Mouse (Mus musculus) heart, embryonic 14.5 days (tissue): Measurements from ENCODE around the gene Naa10. TPM values are rescaled to one million over a fixed set of nuclear protein-coding genes. Genes with fewer than 3 reads are reported as not detected.

Experiments used
- ATAC-seq: fragments of 200-750 bp; cut with Nextera tagmentation; 2 replicates; pipeline ENCODE4 v1.8.0; 2017; ENCODE audit warnings: low read depth, moderate TSS enrichment; ENCODE audit not compliant: insufficient number of reproducible peaks, insufficient read depth, low FRiP score
- H3K27ac ChIP-seq, 2 experiments: fragments of 200-500 bp in 1 of 2; fragments of 300-500 bp in 1 of 2; sonication (generic) in 1 of 2; replicated peaks in 1 of 2; 2 replicates each; pipeline ENCODE4 v1.5.1; 2012 to 2014; ENCODE audit warnings: low read depth in 2 of 2, low read length in 2 of 2, control low read depth in 1 of 2, mild to moderate bottlenecking in 1 of 2, mixed read lengths in 1 of 2; ENCODE audit not compliant: control insufficient read depth in 1 of 2, insufficient read depth in 1 of 2
- H3K27me3 ChIP-seq: fragments of 300-500 bp; sonication (generic); 2 replicates; pipeline ENCODE4 v1.6.1; 2014; ENCODE audit warnings: mild to moderate bottlenecking, low read length, control low read depth; ENCODE audit not compliant: control insufficient read depth, insufficient read depth
- H3K36me3 ChIP-seq: fragments of 300-500 bp; sonication (generic); 2 replicates; pipeline ENCODE4 v1.6.1; 2014; ENCODE audit warnings: mild to moderate bottlenecking, control low read depth, low read length, mixed read lengths; ENCODE audit not compliant: control insufficient read depth, insufficient read depth
- H3K4me1 ChIP-seq, 2 experiments: fragments of 200-500 bp in 1 of 2; fragments of 300-500 bp in 1 of 2; sonication (generic) in 1 of 2; 2 replicates each; pipeline ENCODE4 v1.6.1; 2012 to 2014; ENCODE audit warnings: low read length in 2 of 2, control low read depth in 1 of 2, mixed read lengths in 1 of 2; ENCODE audit not compliant: control insufficient read depth in 2 of 2, insufficient read depth in 2 of 2
- H3K4me2 ChIP-seq: fragments of 300-500 bp; sonication (generic); 2 replicates; pipeline ENCODE4 v1.6.1; 2014; ENCODE audit warnings: mild to moderate bottlenecking, low read length
- H3K4me3 ChIP-seq, 2 experiments: fragments of 200-500 bp in 1 of 2; fragments of 300-500 bp in 1 of 2; sonication (generic) in 1 of 2; 2 replicates each; pipeline ENCODE4 v1.5.1; 2012 to 2014; ENCODE audit warnings: low read length in 2 of 2, mild to moderate bottlenecking in 2 of 2, control low read depth in 1 of 2, low read depth in 1 of 2, moderate library complexity in 1 of 2; ENCODE audit not compliant: control insufficient read depth in 1 of 2, insufficient read depth in 1 of 2
- H3K9ac ChIP-seq: fragments of 300-500 bp; sonication (generic); 2 replicates; pipeline ENCODE4 v1.6.1; 2014; ENCODE audit warnings: mild to moderate bottlenecking, low read length
- H3K9me3 ChIP-seq: fragments of 300-500 bp; sonication (generic); 2 replicates; pipeline ENCODE4 v1.6.1; 2016; ENCODE audit warnings: low read length, control low read depth; ENCODE audit not compliant: control insufficient read depth
- WGBS: fragments of 180-500 bp; shearing (Covaris S2); extraction: QIAGEN DNeasy Blood & Tissue Kit; methylation state at CpG from one replicate; pipeline ENCODE4 v1.1.7; 2014; 5-methylcytosine and 5-hydroxymethylcytosine counted together
- polyA plus RNA-seq: library from polyadenylated mRNA; unstranded; fragments of >200 nt; fragmentation: Nextera tagmentation; extraction: Ambion mirVana; gene quantifications from 2 replicates; pipeline ENCODE4 v1.2.1, GENCODE M21; 2014

The Naa10 gene
- polyA plus RNA-seq, 1 experiment from 2014 or later, result 84.8 TPM

DNA sequence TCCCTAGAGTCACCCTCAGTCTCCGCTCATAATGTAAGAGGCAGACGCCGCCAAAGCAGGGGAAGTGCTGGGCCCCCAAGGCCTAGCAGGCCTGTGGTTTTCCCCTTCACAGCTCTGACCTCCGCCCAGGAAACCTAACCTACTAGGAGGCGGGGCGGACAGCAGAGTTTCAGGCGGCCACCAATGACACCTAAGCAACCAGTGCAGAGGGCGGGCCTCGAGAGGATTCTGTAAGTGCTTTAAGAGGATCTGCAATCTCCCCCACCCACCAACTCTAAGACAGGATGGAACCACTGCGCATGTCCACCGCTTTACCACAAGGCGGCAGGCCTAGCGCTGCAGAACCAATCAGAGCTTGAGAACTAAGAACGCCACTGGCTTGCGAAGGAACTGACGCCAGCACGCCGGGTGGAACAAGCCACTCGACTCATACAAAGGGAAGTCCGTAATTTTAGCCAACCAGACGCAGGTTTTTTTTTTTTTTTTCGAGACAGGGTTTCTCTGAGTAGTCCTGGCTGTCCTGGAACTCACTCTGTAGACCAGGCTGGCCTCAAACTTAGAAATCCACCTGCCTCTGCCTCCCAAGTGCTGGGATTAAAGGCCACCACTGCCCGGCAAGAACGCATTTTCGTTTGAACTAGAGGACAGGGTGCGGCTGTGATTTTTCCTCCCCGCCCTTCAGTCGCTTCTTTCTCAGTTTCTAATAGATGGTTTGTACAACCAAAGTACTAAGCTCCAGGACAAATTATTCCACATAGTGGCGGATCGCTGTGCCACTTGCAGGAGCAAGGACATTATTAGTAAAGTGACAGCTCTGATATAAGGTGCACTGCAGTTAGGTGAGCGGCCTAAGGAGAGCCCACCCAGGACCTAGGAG, 6.7 kb downstream of the Naa10 start:
- Histone ChIP-seq H3K4me1 (no peaks in the 10 kb centered on the region; a peak in 1 of 4 replicates), H3K9ac (peak overlapping the region; percentile 44; the same call in 1 of the 2 replicates), H3K27me3 (no peaks in the 10 kb centered on the region), H3K4me3 (peak overlapping the region; percentile 18 to 25), H3K4me2 (peak overlapping the region; percentile 55), H3K27ac (peak overlapping the region; percentile 83), H3K9me3 (no peaks in the 10 kb centered on the region), H3K36me3 (peaks cover 31% of the 10 kb centered on the region)
- ATAC-seq, result peak; percentile 94
- 29% methylated on average over 31 of the region's 31 CpGs for WGBS

DNA sequence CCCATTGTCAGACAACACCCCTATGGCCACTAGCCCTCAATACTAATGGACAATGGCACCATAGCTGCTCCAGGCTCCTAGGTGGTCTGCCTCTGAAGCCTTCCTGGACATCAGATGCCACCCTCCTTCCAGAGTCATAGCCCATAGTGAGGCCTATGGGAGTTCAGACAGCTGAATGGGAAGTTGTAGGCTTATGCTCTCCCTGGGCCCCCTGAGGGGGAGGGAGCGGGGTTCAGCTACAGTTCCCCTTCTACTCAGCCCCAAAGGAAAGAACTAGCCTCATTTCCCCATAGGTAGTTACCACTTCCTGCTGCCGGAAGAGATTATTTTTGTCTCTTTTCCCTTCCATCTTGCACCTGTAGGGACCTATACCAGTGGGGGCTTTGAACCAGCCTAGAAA, 10.2 kb downstream of the Naa10 start:
- Histone ChIP-seq H3K27me3 (no peaks in the 10 kb centered on the region; the same call in 1 of the 2 replicates), H3K9me3 (no peaks in the 10 kb centered on the region), H3K4me3 (no peak overlapping the region), H3K36me3 (no peaks in the 10 kb centered on the region), H3K9ac (no peak overlapping the region), H3K4me1 (no peaks in the 10 kb centered on the region; a peak in 1 of 4 replicates), H3K27ac (no peak overlapping the region), H3K4me2 (no peak overlapping the region)
- WGBS, result 75% methylated on average over 2 of the region's 2 CpGs
- no peak for ATAC-seq

- no peaks in the 10 kb centered on the region; the same call in 1 of the 2 replicates for H3K27me3 ChIP-seq
- WGBS, result 13% methylated on average over 23 of the region's 26 CpGs
- H3K9ac ChIP-seq, result no peak overlapping the region
- peak overlapping the region; percentile 38 for H3K4me2 ChIP-seq
- no peaks in the 10 kb centered on the region for H3K9me3 ChIP-seq
- no peak overlapping the region for H3K27ac ChIP-seq
- peak overlapping the region; percentile 2 to 12; a peak in 3 of 4 replicates for H3K4me3 ChIP-seq
- ATAC-seq, result 0 out of 2 replicates have a peak, but pooled peaks have one; percentile 27
- no peaks in the 10 kb centered on the region; a peak in 1 of 4 replicates for H3K4me1 ChIP-seq
- no peaks in the 10 kb centered on the region for H3K36me3 ChIP-seq
Measured at GRCm38 (mm10) chrX:73911156-73911555, 10.6 kb downstream of the Naa10 start.

GRCm38 (mm10) chrX:73910451-73910850, 11.3 kb downstream of the Naa10 start:
- H3K9ac ChIP-seq, result no peak overlapping the region
- no peaks in the 10 kb centered on the region for H3K9me3 ChIP-seq
- H3K27me3 ChIP-seq, result no peaks in the 10 kb centered on the region; the same call in 1 of the 2 replicates
- no peaks in the 10 kb centered on the region; a peak in 1 of 4 replicates for H3K4me1 ChIP-seq
- peak overlapping the region in 1 of 2 experiments; percentile 2; a peak in 1 of 4 replicates for H3K4me3 ChIP-seq
- ATAC-seq, result no peak
- H3K4me2 ChIP-seq, result no peak overlapping the region
- H3K27ac ChIP-seq, result no peak overlapping the region
- no peaks in the 10 kb centered on the region for H3K36me3 ChIP-seq

- H3K27ac ChIP-seq, result no peak overlapping the region
- no peak overlapping the region for H3K9ac ChIP-seq
- H3K36me3 ChIP-seq, result no peaks in the 10 kb centered on the region
- ATAC-seq, result no peak
- H3K4me2 ChIP-seq, result no peak overlapping the region
- no peaks in the 10 kb centered on the region for H3K9me3 ChIP-seq
- 68% methylated on average over 1 of the region's 1 CpGs for WGBS
- H3K4me1 ChIP-seq, result no peaks in the 10 kb centered on the region; a peak in 1 of 4 replicates
- H3K4me3 ChIP-seq, result no peak overlapping the region
- no peaks in the 10 kb centered on the region; the same call in 1 of the 2 replicates for H3K27me3 ChIP-seq
Measured at GRCm38 (mm10) chrX:73910049-73910448, 11.7 kb downstream of the Naa10 start.

GRCm38 (mm10) chrX:73897959-73898358, 23.8 kb downstream of the Naa10 start:
- no peaks in the 10 kb centered on the region for H3K36me3 ChIP-seq
- no peaks in the 10 kb centered on the region for H3K27me3 ChIP-seq
- no peaks in the 10 kb centered on the region for H3K9me3 ChIP-seq
- no peak overlapping the region for H3K27ac ChIP-seq
- H3K9ac ChIP-seq, result no peak overlapping the region
- whole genome bisulfite sequencing, result 34% methylated on average over 3 of the region's 3 CpGs
- ATAC-seq, result no peak
- no peak overlapping the region for H3K4me3 ChIP-seq
- H3K4me1 ChIP-seq, result no peaks in the 10 kb centered on the region
- H3K4me2 ChIP-seq, result no peak overlapping the region

DNA sequence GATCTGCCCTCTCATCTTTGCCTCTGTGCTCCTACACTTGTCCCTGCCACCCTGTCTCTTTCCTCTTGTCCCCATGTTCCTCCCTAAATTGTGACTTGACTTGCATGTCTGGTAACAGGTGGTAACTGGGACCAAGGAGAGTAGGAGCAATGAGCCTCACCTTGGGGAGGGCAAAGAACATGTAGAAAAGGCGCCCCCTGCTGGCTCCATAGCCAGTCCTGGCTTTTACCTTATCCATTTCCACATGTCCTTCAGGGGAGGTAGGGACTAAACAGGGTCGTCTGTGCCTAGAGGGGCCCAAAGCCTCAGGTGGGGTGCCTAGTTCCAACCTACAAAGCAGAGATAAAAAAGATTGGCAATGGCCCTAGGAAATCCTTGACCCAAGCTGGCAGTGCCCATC, 26.0 kb downstream of the Naa10 start, which contains the start of gene L1cam:
Gene L1cam, minus strand, starts transcription at position 387 of the 400 bp plus-strand sequence.
- ATAC-seq, result no peak
- H3K27me3 ChIP-seq, result no peaks in the 10 kb centered on the region
- no peak within 1 kb of the TSS for H3K9ac ChIP-seq
- H3K36me3 ChIP-seq, result no peaks in the 10 kb centered on the region
- WGBS, result 22% methylated on average over 2 of the region's 2 CpGs
- H3K4me1 ChIP-seq, result no peaks in the 10 kb centered on the region
- H3K27ac ChIP-seq, result no peak within 1 kb of the TSS
- no peak within 1 kb of the TSS for H3K4me3 ChIP-seq
- H3K4me2 ChIP-seq, result no peak within 1 kb of the TSS
- no peaks in the 10 kb centered on the region for H3K9me3 ChIP-seq
